Mouse (Mus musculus): Measurements from ENCODE around the gene Cdc42ep4. TPM values are rescaled to one million over a fixed set of nuclear protein-coding genes. Genes with fewer than 3 reads are reported as not detected.

Cdc42ep4 gene
- polyA plus RNA-seq, 1 experiment from 2014 or later: 107 TPM

DNA sequence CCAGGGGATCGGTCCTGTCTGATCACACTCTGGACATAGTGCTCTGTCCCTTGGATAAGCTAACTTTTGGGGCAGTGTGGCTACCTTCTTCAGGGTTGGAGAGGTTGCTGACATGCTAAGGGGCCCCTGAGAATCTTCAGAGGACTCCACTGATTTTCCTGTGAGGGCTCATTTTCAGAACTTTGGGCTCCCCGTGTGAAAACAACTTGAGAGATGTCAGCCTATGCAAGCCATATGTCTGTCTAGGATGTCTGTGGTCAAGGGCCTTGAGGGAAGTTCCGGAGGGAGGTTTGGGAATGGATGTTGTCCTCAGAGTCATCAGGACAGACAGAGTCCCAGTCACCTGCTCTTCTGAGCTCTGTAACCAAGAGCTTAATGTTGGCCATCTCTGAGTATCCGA, 34.7 kb upstream of the Cdc42ep4 start:
- DNase-seq (ENCODE audit: extremely low spot score, low spot score): no peak
- H3K4me1 ChIP-seq: peaks cover 77% of the 10 kb centered on the region

GRCm38 (mm10) chr11:113785406-113786171, 33.9 kb upstream of the Cdc42ep4 start:
- peak overlapping the region; percentile 44 for H3K4me3 ChIP-seq
- no peaks in the 10 kb centered on the region for H3K9me3 ChIP-seq
- H3K4me1 ChIP-seq: peaks cover 78% of the 10 kb centered on the region
- no peaks in the 10 kb centered on the region for H3K36me3 ChIP-seq (replicated peaks)
- WGBS: under 1% methylated on average over 19 of the region's 19 CpGs
- peak overlapping the region; percentile 92 for H3K27ac ChIP-seq
- peak; percentile 94 for DNase-seq (ENCODE audit: extremely low spot score, low spot score)
- no peaks in the 10 kb centered on the region for H3K27me3 ChIP-seq (ENCODE audit: poor library complexity, severe bottlenecking)

More for the DNA sequence above, 34.7 kb upstream of the Cdc42ep4 start:
- Histone ChIP-seq H3K36me3 (replicated peaks) (no peaks in the 10 kb centered on the region), H3K27ac (peak overlapping the region; percentile 92), H3K4me3 (peak overlapping the region; percentile 44), H3K9me3 (no peaks in the 10 kb centered on the region), H3K27me3 (ENCODE audit: poor library complexity, severe bottlenecking) (no peaks in the 10 kb centered on the region)
- 48% methylated on average over 4 of the region's 4 CpGs for WGBS

DNA sequence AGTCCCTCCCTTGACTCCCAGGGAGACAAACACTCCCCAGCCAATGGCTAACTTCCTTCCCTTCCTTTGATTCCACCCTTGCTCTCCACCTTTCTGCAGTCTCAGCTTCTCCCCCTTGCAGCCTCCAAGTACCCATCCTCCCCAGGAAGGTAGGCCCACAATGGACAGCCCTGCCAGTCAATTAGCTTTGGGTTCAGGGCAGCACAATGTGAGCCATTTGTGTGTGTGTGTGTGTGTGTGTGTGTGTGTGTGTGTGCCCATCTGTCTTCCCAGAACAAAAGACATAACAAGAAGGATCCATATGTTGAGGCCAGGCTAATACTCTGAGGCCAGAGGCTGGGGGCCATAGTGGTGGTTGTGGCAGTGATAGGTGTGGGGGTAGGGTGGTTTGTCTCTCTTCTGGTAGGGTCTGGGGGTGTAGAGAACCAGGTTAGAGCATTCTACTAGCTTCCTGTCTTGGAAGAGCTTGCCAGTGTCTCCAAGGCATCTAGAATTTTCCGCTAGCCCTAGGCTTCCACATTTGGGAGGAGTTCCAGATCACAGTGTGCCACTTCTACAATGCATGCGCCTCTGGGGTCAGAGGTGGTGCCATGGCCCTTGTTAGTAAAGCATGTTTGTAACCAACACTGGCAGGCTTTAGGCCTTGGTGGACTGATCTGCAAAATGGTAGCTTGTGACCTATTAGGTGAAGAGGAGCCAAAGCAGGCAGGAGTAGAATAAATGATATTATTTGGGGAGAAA, 33.1 kb upstream of the Cdc42ep4 start:
- Histone ChIP-seq H3K27ac (peak overlapping the region; percentile 92), H3K4me3 (peak overlapping the region; percentile 44), H3K9me3 (no peaks in the 10 kb centered on the region), H3K4me1 (peaks cover 85% of the 10 kb centered on the region), H3K36me3 (replicated peaks) (no peaks in the 10 kb centered on the region), H3K27me3 (ENCODE audit: poor library complexity, severe bottlenecking) (0 out of 2 replicates have a peak, but pooled peaks cover 3% of the 10 kb centered on the region)
- DNase-seq (ENCODE audit: extremely low spot score, low spot score): peak; percentile 50
- 26% methylated on average over 2 of the region's 2 CpGs for WGBS

GRCm38 (mm10) chr11:113782496-113782895, 30.8 kb upstream of the Cdc42ep4 start:
- Histone ChIP-seq H3K27me3 (ENCODE audit: poor library complexity, severe bottlenecking) (0 out of 2 replicates have a peak, but pooled peaks cover 3% of the 10 kb centered on the region), H3K9me3 (no peaks in the 10 kb centered on the region), H3K4me1 (peaks cover 88% of the 10 kb centered on the region), H3K27ac (peak overlapping the region; percentile 68), H3K4me3 (no peak overlapping the region), H3K36me3 (replicated peaks) (no peaks in the 10 kb centered on the region)
- DNase-seq (ENCODE audit: extremely low spot score, low spot score): no peak
- WGBS: 95% methylated on average over 2 of the region's 2 CpGs

DNA sequence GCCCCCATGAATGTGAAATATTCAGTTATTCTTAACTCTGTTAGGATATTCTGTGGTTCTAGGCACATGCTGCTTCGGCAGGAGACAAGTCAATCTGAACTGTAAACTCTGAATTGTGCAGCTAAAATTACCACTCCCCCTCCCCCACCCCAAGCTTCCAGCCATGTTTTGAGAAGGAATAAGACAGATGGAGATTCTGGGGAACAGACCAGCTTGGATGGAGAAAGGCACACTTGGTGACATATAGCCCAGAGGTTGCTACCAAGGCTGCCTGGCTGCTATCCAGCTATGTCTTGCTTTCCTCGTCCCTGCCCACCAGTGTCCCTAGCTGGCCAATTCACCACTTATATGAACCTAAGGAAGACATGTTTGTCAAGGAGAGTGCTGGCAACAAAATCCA, 30.3 kb upstream of the Cdc42ep4 start:
- Histone ChIP-seq H3K36me3 (replicated peaks) (no peaks in the 10 kb centered on the region), H3K4me3 (no peak overlapping the region), H3K27ac (peak overlapping the region; percentile 68), H3K9me3 (no peaks in the 10 kb centered on the region), H3K4me1 (peaks cover 88% of the 10 kb centered on the region), H3K27me3 (ENCODE audit: poor library complexity, severe bottlenecking) (0 out of 2 replicates have a peak, but pooled peaks cover 3% of the 10 kb centered on the region)
- WGBS: 81% methylated on average over 2 of the region's 2 CpGs
- DNase-seq (ENCODE audit: extremely low spot score, low spot score): no peak

- Histone ChIP-seq H3K36me3 (replicated peaks) (no peaks in the 10 kb centered on the region), H3K4me1 (peaks cover 69% of the 10 kb centered on the region), H3K4me3 (peak overlapping the region; percentile 31), H3K27me3 (ENCODE audit: poor library complexity, severe bottlenecking) (0 out of 2 replicates have a peak, but pooled peaks cover 3% of the 10 kb centered on the region), H3K9me3 (no peaks in the 10 kb centered on the region), H3K27ac (peak overlapping the region; percentile 85)
- DNase-seq (ENCODE audit: extremely low spot score, low spot score): no peak
- WGBS: 8% methylated on average over 6 of the region's 6 CpGs
Measured at GRCm38 (mm10) chr11:113779680-113780041, 28.0 kb upstream of the Cdc42ep4 start.

DNA sequence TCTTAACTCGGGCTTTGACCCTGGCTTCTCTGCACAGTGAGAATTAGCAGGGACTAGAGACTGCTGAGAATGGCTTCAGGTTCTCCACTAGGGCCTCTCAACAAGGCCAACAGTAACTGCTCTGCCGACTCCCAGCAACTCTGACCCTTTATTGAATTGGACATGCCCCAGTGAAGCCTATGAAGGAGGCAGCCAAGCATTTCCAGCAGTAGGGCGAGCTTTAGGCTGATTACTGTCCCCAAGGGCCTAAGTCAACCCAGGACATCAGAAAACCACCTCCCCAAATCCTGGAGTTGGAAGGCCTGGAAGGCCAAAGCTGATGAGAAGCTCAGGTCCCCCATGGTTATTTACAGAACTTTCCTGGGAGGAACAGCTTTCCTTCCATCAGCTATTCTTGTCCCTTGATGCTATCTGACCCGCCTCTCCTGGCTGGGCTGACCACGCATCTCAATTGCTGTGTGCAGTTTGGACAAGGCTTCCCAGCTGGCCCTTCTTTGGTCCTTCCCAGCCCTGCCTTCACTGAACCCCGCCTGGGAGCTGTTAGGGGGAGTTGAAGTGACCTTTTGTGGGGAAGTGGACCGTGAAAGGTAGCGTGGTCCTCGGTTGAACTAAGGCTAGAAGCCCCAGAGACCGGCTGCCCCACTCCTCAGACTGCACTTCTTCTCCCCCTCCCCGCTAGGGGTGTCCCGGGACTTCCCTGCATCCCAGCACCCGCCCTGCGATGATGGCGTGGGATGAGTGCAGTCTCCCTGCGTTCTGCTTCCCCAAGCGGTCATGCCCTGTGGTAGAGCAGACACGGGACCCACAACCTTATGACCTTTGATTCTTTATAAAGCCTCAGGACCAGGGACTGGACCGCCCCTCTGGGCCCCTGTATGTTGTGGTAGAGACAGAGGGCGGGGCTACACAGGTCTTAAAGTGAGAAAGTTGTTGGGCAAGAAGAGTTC, 27.3 kb upstream of the Cdc42ep4 start:
- H3K4me3 ChIP-seq: peak overlapping the region; percentile 31
- peak; percentile 47 for DNase-seq (ENCODE audit: extremely low spot score, low spot score)

DNA sequence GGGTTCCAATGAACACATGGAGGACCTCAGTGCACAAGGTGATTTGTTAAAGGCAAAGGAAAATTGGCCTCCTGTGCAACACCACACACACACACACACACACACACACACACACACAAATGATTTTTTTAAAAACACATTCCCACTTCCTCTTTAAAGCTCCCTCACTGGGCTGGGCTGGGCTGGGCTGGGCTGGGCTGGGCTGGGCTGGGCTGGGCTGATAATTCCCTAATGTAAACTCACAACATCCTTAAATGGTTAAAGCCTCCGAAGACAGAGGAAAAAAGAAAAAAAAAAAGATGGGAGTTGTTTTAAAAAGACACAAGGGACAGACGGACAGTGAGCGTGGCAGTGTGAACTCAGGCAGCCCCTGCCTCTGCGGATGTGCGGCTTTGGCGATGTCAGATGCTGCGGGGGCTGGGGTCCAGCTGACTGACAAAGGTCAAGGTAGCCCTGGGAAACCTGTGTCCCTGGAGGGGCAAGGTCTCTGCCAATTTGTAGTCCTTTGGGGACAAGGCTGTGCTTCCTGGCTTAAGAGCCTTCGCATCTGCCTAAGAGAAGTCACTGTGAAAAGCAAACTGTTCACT, 26.3 kb upstream of the Cdc42ep4 start:
- Histone ChIP-seq H3K36me3 (replicated peaks) (no peaks in the 10 kb centered on the region), H3K4me1 (peaks cover 63% of the 10 kb centered on the region), H3K4me3 (no peak overlapping the region), H3K27ac (peak overlapping the region; percentile 85), H3K27me3 (ENCODE audit: poor library complexity, severe bottlenecking) (0 out of 2 replicates have a peak, but pooled peaks cover 3% of the 10 kb centered on the region), H3K9me3 (no peaks in the 10 kb centered on the region)
- WGBS: 74% methylated on average over 8 of the region's 8 CpGs
- no peak for DNase-seq (ENCODE audit: extremely low spot score, low spot score)

More for the DNA sequence above, 27.3 kb upstream of the Cdc42ep4 start:
- Histone ChIP-seq H3K4me1 (peaks cover 63% of the 10 kb centered on the region), H3K27me3 (ENCODE audit: poor library complexity, severe bottlenecking) (0 out of 2 replicates have a peak, but pooled peaks cover 3% of the 10 kb centered on the region), H3K9me3 (no peaks in the 10 kb centered on the region), H3K27ac (peak overlapping the region; percentile 85), H3K36me3 (replicated peaks) (no peaks in the 10 kb centered on the region)
- 12% methylated on average over 20 of the region's 20 CpGs for WGBS

GRCm38 (mm10) chr11:113776851-113777511, 25.3 kb upstream of the Cdc42ep4 start:
- H3K9me3 ChIP-seq: no peaks in the 10 kb centered on the region
- no peak overlapping the region for H3K4me3 ChIP-seq
- 71% methylated on average over 14 of the region's 14 CpGs for WGBS
- 0 out of 2 replicates have a peak, but pooled peaks cover 3% of the 10 kb centered on the region for H3K27me3 ChIP-seq (ENCODE audit: poor library complexity, severe bottlenecking)
- H3K27ac ChIP-seq: peak overlapping the region; percentile 85
- no peak for DNase-seq (ENCODE audit: extremely low spot score, low spot score)
- H3K4me1 ChIP-seq: peaks cover 57% of the 10 kb centered on the region
- no peaks in the 10 kb centered on the region for H3K36me3 ChIP-seq (replicated peaks)

DNA sequence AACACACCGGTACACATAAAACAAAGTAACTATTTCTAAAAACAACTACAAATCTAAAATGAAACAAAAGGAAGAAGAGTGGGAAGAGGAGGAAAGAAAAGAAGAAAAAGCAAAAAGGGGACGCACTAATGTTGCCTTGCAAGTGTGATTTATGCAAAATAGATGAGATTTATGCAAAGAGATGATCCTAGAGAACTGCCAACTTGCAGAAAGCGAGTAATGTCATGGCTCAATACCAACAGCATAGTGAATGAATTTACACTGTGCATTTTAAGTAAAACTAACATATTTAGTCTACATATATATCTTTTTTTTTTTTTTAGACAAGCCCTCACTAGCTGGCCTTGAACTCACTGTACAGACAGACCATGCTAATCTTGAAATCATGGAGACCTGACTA, 23.1 kb upstream of the Cdc42ep4 start:
- Histone ChIP-seq H3K27me3 (ENCODE audit: poor library complexity, severe bottlenecking) (no peaks in the 10 kb centered on the region), H3K4me3 (no peak overlapping the region), H3K4me1 (peaks cover 35% of the 10 kb centered on the region), H3K27ac (no peak overlapping the region), H3K9me3 (no peaks in the 10 kb centered on the region), H3K36me3 (replicated peaks) (no peaks in the 10 kb centered on the region)
- WGBS: 92% methylated on average over 3 of the region's 3 CpGs
- no peak for DNase-seq (ENCODE audit: extremely low spot score, low spot score)

GRCm38 (mm10) chr11:113773191-113773590, 21.5 kb upstream of the Cdc42ep4 start:
- H3K9me3 ChIP-seq: no peaks in the 10 kb centered on the region
- no peak overlapping the region for H3K4me3 ChIP-seq
- H3K27me3 ChIP-seq (ENCODE audit: poor library complexity, severe bottlenecking): no peaks in the 10 kb centered on the region
- peaks cover 20% of the 10 kb centered on the region for H3K4me1 ChIP-seq
- H3K27ac ChIP-seq: no peak overlapping the region
- WGBS: 88% methylated on average over 5 of the region's 5 CpGs
- no peaks in the 10 kb centered on the region for H3K36me3 ChIP-seq (replicated peaks)
- no peak for DNase-seq (ENCODE audit: extremely low spot score, low spot score)
